Mouse (Mus musculus) MEL (cell line): ENCODE measurements at regions not wholly inside any gene's neighbourhood (a gene's known extent, or its start where the extent isn't known, plus 50 kb on each side); places are given as distances from the start of the nearest gene placed in this dataset.

Experiments
- DNase-seq: peaks from one replicate; pipeline ENCODE4 v3.0.0; 2011; ENCODE audit warnings: low read depth, low spot score
- H3K27ac ChIP-seq: 2 replicates; pipeline ENCODE4 v1.5.1; 2012; ENCODE audit warnings: low read depth, mild to moderate bottlenecking, control low read depth, low read length, moderate library complexity; ENCODE audit not compliant: control insufficient read depth
- H3K27me3 ChIP-seq, 2 experiments: fragments of 150-350 bp in 1 of 2; sonication (generic) in 1 of 2; 2 replicates each; pipeline ENCODE4 v1.6.1; 2012; ENCODE audit warnings: low read length in 2 of 2, mild to moderate bottlenecking in 2 of 2, improper control_type of control experiment in 1 of 2, moderate library complexity in 1 of 2; ENCODE audit not compliant: insufficient read depth in 2 of 2, control insufficient read depth in 1 of 2
- H3K36me3 ChIP-seq, 2 experiments: 2 replicates each; pipeline ENCODE4 v1.6.1; 2012 to 2014; ENCODE audit warnings: low read length in 2 of 2, improper control_type of control experiment in 1 of 2, inconsistent platforms in 1 of 2, mild to moderate bottlenecking in 1 of 2; ENCODE audit not compliant: insufficient read depth in 2 of 2, control insufficient read depth in 1 of 2
- H3K4me1 ChIP-seq, 2 experiments: fragments of 150-350 bp in 1 of 2; sonication (generic) in 1 of 2; 2 replicates each; pipeline ENCODE4 v1.6.1; 2012; ENCODE audit warnings: low read length in 2 of 2, improper control_type of control experiment in 1 of 2, mild to moderate bottlenecking in 1 of 2; ENCODE audit not compliant: insufficient read depth in 2 of 2, control insufficient read depth in 1 of 2
- H3K4me3 ChIP-seq, 2 experiments: fragments of 150-350 bp in 1 of 2; sonication (generic) in 1 of 2; 2 replicates each; pipeline ENCODE4 v1.5.1; 2012; ENCODE audit warnings: low read depth in 2 of 2, low read length in 2 of 2, mild to moderate bottlenecking in 2 of 2, moderate library complexity in 2 of 2, control low read depth in 1 of 2, improper control_type of control experiment in 1 of 2; ENCODE audit not compliant: control insufficient read depth in 1 of 2, insufficient read depth in 1 of 2
- H3K79me2 ChIP-seq: 2 replicates; pipeline ENCODE4 v1.6.1; 2012; ENCODE audit warnings: mild to moderate bottlenecking, low read length, moderate library complexity; ENCODE audit not compliant: control insufficient read depth, poor library complexity, insufficient read depth
- H3K9ac ChIP-seq: 2 replicates; pipeline ENCODE4 v1.6.1; 2012; ENCODE audit warnings: low read depth, mild to moderate bottlenecking, control low read depth, low read length, moderate library complexity; ENCODE audit not compliant: control insufficient read depth, poor library complexity, severe bottlenecking
- H3K9me3 ChIP-seq: fragments of 150-350 bp; sonication (generic); replicated peaks from 2 replicates; pipeline ENCODE4 v1.6.1; 2012; ENCODE audit warnings: mild to moderate bottlenecking, low read length, improper control_type of control experiment, moderate library complexity; ENCODE audit not compliant: insufficient read depth
- BHLHE40 ChIP-seq: IDR thresholded peaks from 2 replicates; pipeline ENCODE4 v1.6.1; 2012; ENCODE audit warnings: low read depth, mild to moderate bottlenecking, inconsistent platforms, low read length, improper control_type of control experiment, borderline replicate concordance
- CHD2 ChIP-seq: IDR thresholded peaks from 2 replicates; pipeline ENCODE4 v1.6.1; 2011; ENCODE audit warnings: low read length, improper control_type of control experiment
- CTCF ChIP-seq, 3 experiments: IDR thresholded peaks in 2 of 3; conservative IDR thresholded peaks in 1 of 3; 2 replicates each; pipeline ENCODE4 v1.5.1; 2011 to 2012; ENCODE audit warnings: low read length in 3 of 3, low read depth in 2 of 3, mild to moderate bottlenecking in 2 of 3, improper control_type of control experiment in 1 of 3, inconsistent platforms in 1 of 3, mixed read lengths in 1 of 3, moderate library complexity in 1 of 3; ENCODE audit not compliant: control insufficient read depth in 1 of 3, insufficient read depth in 1 of 3, poor library complexity in 1 of 3, severe bottlenecking in 1 of 3
- E2F4 ChIP-seq: IDR thresholded peaks from 2 replicates; pipeline ENCODE4 v1.6.1; 2011; ENCODE audit warnings: low read depth, low read length, improper control_type of control experiment, borderline replicate concordance
- ELF1 ChIP-seq: IDR thresholded peaks from 2 replicates; pipeline ENCODE4 v1.6.1; 2014; ENCODE audit warnings: low read depth, mild to moderate bottlenecking, inconsistent platforms, low read length, improper control_type of control experiment, moderate library complexity
- EP300 ChIP-seq, 2 experiments: IDR thresholded peaks; 2 replicates each; pipeline ENCODE4 v1.6.1; 2011; ENCODE audit warnings: improper control_type of control experiment in 2 of 2, low read length in 2 of 2, low read depth in 1 of 2, mild to moderate bottlenecking in 1 of 2
- GABPA ChIP-seq: IDR thresholded peaks from 2 replicates; pipeline ENCODE4 v1.6.1; 2012; ENCODE audit warnings: low read depth, mild to moderate bottlenecking, inconsistent platforms, low read length, improper control_type of control experiment, moderate library complexity
- GATA1 ChIP-seq: IDR thresholded peaks from 2 replicates; pipeline ENCODE4 v1.6.1; 2011; ENCODE audit warnings: low read depth, low read length, improper control_type of control experiment
- MAFK ChIP-seq: IDR thresholded peaks from 2 replicates; pipeline ENCODE4 v1.6.1; 2011; ENCODE audit warnings: low read depth, mild to moderate bottlenecking, low read length, improper control_type of control experiment, borderline replicate concordance
- MEF2A ChIP-seq: IDR thresholded peaks from 2 replicates; pipeline ENCODE4 v1.6.1; 2014; ENCODE audit warnings: low read depth, mild to moderate bottlenecking, inconsistent platforms, low read length, improper control_type of control experiment; ENCODE audit not compliant: poor library complexity, insufficient replicate concordance, severe bottlenecking; ENCODE audit errors: extremely low read depth
- MYC ChIP-seq: IDR thresholded peaks from 2 replicates; pipeline ENCODE4 v1.6.1; 2011; ENCODE audit warnings: low read depth, mild to moderate bottlenecking, low read length, improper control_type of control experiment, moderate library complexity
- POLR2AphosphoS2 ChIP-seq: IDR thresholded peaks from 2 replicates; pipeline ENCODE4 v1.6.1; 2011; ENCODE audit warnings: low read length, improper control_type of control experiment
- POLR2AphosphoS5 ChIP-seq: IDR thresholded peaks from 2 replicates; pipeline ENCODE4 v1.6.1; 2012; ENCODE audit warnings: low read depth, borderline replicate concordance, mild to moderate bottlenecking, inconsistent platforms, low read length, moderate library complexity, mixed read lengths
- TBP ChIP-seq: IDR thresholded peaks from 2 replicates; pipeline ENCODE4 v1.8.0; 2011; ENCODE audit warnings: low read depth, low read length, improper control_type of control experiment
- USF2 ChIP-seq, 2 experiments: IDR thresholded peaks; 2 replicates each; pipeline ENCODE4 v1.6.1; 2011 to 2012; ENCODE audit warnings: improper control_type of control experiment in 2 of 2, low read length in 2 of 2, borderline replicate concordance in 1 of 2, inconsistent platforms in 1 of 2, low read depth in 1 of 2, mild to moderate bottlenecking in 1 of 2; ENCODE audit not compliant: insufficient read depth in 1 of 2
- ZMIZ1 ChIP-seq: IDR thresholded peaks from 2 replicates; pipeline ENCODE4 v1.6.1; 2012; ENCODE audit warnings: low read depth, mild to moderate bottlenecking, inconsistent platforms, low read length, improper control_type of control experiment, moderate library complexity
- ZNF384 ChIP-seq: IDR thresholded peaks from 2 replicates; pipeline ENCODE4 v1.6.1; 2012; ENCODE audit warnings: low read depth, mild to moderate bottlenecking, inconsistent platforms, low read length, improper control_type of control experiment

DNA sequence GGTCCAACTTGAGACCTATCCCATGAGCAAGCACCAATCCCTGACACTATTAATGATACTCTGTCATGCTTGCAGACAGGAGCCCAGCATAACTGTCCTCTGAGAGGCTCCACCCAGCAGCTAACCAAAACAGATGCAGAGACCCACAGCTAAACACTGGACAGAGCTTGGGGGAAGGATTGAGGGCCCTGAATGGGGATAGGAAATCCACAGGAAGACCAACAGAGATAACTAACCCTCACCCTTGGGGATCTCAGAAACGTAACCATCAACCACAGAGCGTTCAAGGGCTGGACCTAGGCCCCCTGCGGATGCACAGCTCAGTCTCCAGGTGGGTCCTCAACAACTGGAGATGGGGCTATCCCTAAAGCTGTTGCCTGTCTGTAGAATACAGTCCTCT lies 93.7 kb downstream of the Cd24a start:
- H3K36me3 ChIP-seq: peaks cover 0 to 56% of the 10 kb centered on the region in 2 experiments; a peak in 2 of 4 replicates
- no peak overlapping the region for H3K27ac ChIP-seq
- H3K79me2 ChIP-seq: no peaks in the 10 kb centered on the region; the same call in 1 of the 2 replicates
- H3K4me1 ChIP-seq: peaks cover 31 to 57% of the 10 kb centered on the region in 2 experiments
- TF ChIP-seq BHLHE40 (no peak), GATA1 (no peak), USF2 (IDR thresholded peaks at IDR 0.05; ENCODE audit: borderline replicate concordance in 1 of 2, insufficient read depth in 1 of 2, low read depth in 1 of 2, low read length in 2 of 2) (no peak), ZNF384 (no peak), POLR2AphosphoS2 (no peak), GABPA (no peak), EP300 (IDR thresholded peaks at IDR 0.05; ENCODE audit: low read depth in 1 of 2, low read length in 2 of 2) (no peak), E2F4 (no peak), CHD2 (no peak), ZMIZ1 (no peak), CTCF (IDR thresholded peaks at IDR 0.05 in 2 of 3, conservative IDR thresholded peaks at IDR 0.05 in 1 of 3; ENCODE audit: control insufficient read depth in 1 of 3, insufficient read depth in 1 of 3, low read depth in 2 of 3, low read length in 3 of 3, poor library complexity in 1 of 3, severe bottlenecking in 1 of 3) (no peak), POLR2AphosphoS5 (no peak), MYC (no peak), MAFK (no peak), ELF1 (no peak)
- H3K9me3 ChIP-seq: no peaks in the 10 kb centered on the region
- no peaks in the 10 kb centered on the region for H3K27me3 ChIP-seq
- DNase-seq: no peak
- no peak overlapping the region for H3K4me3 ChIP-seq
- H3K9ac ChIP-seq: no peak overlapping the region

DNA sequence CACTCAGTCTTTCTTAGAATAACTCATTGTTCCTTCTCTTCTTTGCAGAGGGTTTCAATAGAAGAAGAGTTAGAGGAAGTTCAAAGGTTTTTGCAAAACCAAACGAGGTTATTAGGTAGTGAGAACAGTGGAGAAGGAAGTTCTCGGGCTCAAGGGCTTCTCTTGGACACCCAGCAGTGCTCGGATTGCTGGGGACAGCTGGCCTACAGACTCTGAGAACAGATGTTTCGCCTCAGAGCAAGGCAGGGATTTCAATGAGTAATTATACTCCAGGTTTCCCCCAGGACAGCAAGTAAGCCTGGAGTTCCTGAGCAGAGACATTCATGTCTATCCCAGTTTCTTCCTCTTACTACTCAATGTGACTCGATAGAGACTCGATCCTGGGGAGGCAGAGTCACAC lies 94.4 kb downstream of the Cd24a start:
- H3K27ac ChIP-seq: 0 out of 2 replicates have a peak overlapping the region, but pooled peaks have one; percentile 12
- no peak overlapping the region for H3K9ac ChIP-seq
- H3K27me3 ChIP-seq: no peaks in the 10 kb centered on the region
- peak; percentile 33 for DNase-seq
- H3K9me3 ChIP-seq: no peaks in the 10 kb centered on the region
- no peak for TF ChIP-seq MEF2A
- TF ChIP-seq TBP: 0 out of 2 replicates have a peak, but pooled peaks have one; percentile 27
- peaks cover 31 to 57% of the 10 kb centered on the region in 2 experiments for H3K4me1 ChIP-seq
- H3K4me3 ChIP-seq: no peak overlapping the region
- peaks cover 0 to 56% of the 10 kb centered on the region in 2 experiments; a peak in 2 of 4 replicates for H3K36me3 ChIP-seq
- no peaks in the 10 kb centered on the region for H3K79me2 ChIP-seq
